Mouse (Mus musculus): ENCODE results near the gene Nosip.

- TF ChIP-seq CTCF (IDR thresholded peaks at IDR 0.05; ENCODE audit: low read depth, low read length) (no peak), POLR2A (IDR thresholded peaks at IDR 0.05; ENCODE audit: extremely low read depth, insufficient read depth, low read length) (no peak)
Measured at GRCm38 (mm10) chr7:45052862-45053116, 9.4 kb upstream of the Nosip start, which contains the start of gene Prr12.
